Mouse (Mus musculus) stomach, embryonic 16.5 days (tissue): ENCODE measurements around the gene Tax1bp1. TPM values are rescaled to one million over a fixed set of nuclear protein-coding genes. Genes with fewer than 3 reads are reported as not detected.
"Not testable (repeated sequence)": the region's sequence is repeated elsewhere in the genome, so short reads cannot be mapped to it uniquely, and the experiment has no call there.

Experiments
- ATAC-seq: fragments of 200-750 bp; cut with Nextera tagmentation; 2 replicates; pipeline ENCODE4 v1.8.0; 2017; ENCODE audit warnings: moderate number of reproducible peaks, moderate TSS enrichment; ENCODE audit not compliant: insufficient read depth, low FRiP score
- H3K27ac ChIP-seq: fragments of 300-500 bp; sonication (generic); 2 replicates; pipeline ENCODE4 v1.5.1; 2014; ENCODE audit warnings: low read length
- H3K27me3 ChIP-seq: fragments of 300-500 bp; sonication (generic); 2 replicates; pipeline ENCODE4 v1.6.1; 2014; ENCODE audit warnings: low read length, control low read depth, mixed read lengths; ENCODE audit not compliant: control insufficient read depth, insufficient read depth
- H3K36me3 ChIP-seq: fragments of 300-500 bp; sonication (generic); 2 replicates; pipeline ENCODE4 v1.6.1; 2014; ENCODE audit warnings: low read length; ENCODE audit not compliant: control insufficient read depth, insufficient read depth
- H3K4me1 ChIP-seq: fragments of 300-500 bp; sonication (generic); 2 replicates; pipeline ENCODE4 v1.6.1; 2014; ENCODE audit warnings: low read length, control low read depth, mixed read lengths; ENCODE audit not compliant: control insufficient read depth, insufficient read depth
- H3K4me2 ChIP-seq: fragments of 300-500 bp; sonication (generic); 2 replicates; pipeline ENCODE4 v1.6.1; 2014; ENCODE audit warnings: low read depth, low read length, mixed read lengths
- H3K4me3 ChIP-seq: fragments of 300-500 bp; sonication (generic); replicated peaks from 2 replicates; pipeline ENCODE4 v1.5.1; 2014; ENCODE audit warnings: mild to moderate bottlenecking, low read length
- H3K9ac ChIP-seq: fragments of 300-500 bp; sonication (generic); 2 replicates; pipeline ENCODE4 v1.6.1; 2014; ENCODE audit warnings: low read length
- H3K9me3 ChIP-seq: fragments of 300-500 bp; sonication (generic); replicated peaks from 2 replicates; pipeline ENCODE4 v1.6.1; 2016; ENCODE audit warnings: low read length, control low read depth; ENCODE audit not compliant: control insufficient read depth
- WGBS: fragments of 180-500 bp; shearing (Covaris S2); extraction: QIAGEN DNeasy Blood & Tissue Kit; methylation state at CpG from one replicate; pipeline ENCODE4 v1.1.7; 2014; 5-methylcytosine and 5-hydroxymethylcytosine counted together
- polyA plus RNA-seq: library from polyadenylated mRNA; unstranded; fragments of >200 nt; fragmentation: Nextera tagmentation; extraction: Ambion mirVana; gene quantifications from 2 replicates; pipeline ENCODE4 v1.2.1, GENCODE M21; 2015

Gene Tax1bp1
- polyA plus RNA-seq, result 113 and 121 TPM in 2 replicates

DNA sequence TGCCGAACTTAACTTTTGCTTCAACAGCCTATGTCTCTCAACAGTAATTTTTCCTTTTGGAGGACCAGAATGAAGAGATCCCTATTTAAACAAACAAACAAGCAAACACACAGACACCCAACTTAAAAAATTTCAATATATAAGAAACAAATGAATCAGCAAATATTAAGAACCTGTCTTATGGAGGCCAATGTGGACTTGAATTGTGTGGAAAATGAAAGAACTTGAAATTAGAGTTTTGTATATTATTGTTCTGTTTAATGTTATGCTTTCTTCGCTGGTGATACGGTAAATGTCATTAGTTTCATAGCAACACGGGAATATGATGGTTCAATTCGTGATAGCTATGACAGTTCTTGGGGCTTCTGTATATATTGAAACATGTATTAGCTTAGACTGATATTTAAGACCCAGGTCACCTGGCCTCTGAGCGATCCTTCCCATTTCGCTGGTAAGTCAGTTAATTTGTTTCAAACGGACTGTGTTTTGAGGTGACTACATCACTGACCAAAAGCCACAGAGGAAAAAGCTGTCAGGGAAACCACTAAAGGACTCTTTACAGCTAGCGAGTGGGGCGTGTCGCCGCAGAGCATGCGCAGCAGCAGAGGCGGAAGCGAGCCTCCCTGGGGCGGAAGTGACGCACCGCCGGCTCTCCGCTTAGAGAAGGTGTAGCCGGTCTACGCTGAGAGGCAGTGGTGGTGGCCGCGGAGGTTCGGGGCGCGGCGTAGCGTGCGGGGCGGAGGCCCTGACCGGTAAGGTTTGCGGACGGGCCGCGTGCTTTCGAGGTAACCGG is at the start of gene Tax1bp1:
TSS of gene Tax1bp1 (plus strand) at position 626 of the 793 bp plus-strand sequence.
- WGBS, result 3% methylated on average over 38 of the region's 38 CpGs
- Histone ChIP-seq H3K4me1 (peaks cover 3% of the 10 kb centered on the region; the same call in 1 of the 2 replicates), H3K4me3 (peak within 1 kb of the TSS; percentile 99), H3K9me3 (no peaks in the 10 kb centered on the region), H3K27ac (peak within 1 kb of the TSS; percentile 96), H3K4me2 (peak within 1 kb of the TSS; percentile 70), H3K27me3 (no peaks in the 10 kb centered on the region), H3K36me3 (no peaks in the 10 kb centered on the region), H3K9ac (peak within 1 kb of the TSS; percentile 95)
- ATAC-seq, result peak; percentile 98

DNA sequence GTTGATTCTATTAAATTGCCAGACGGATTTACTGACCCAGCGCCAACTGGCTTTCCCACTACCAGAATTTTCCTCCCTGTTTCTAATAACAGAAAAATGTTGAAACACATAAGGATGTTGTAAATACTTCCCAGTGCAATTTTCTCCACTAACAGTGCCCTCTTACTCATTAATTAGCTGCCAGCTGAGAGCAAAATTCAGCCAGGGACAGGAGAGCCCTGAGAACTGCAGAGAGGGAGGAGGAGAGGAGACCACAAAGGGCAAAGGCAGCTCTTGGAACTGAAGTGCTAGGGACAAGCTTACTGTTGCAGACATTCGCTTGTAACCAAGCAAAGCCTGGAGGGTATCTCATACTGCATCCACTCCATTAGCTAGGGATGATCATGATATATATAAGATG is 45.9 kb upstream of the Tax1bp1 start:
- no peak overlapping the region for H3K4me3 ChIP-seq
- no peak overlapping the region for H3K9ac ChIP-seq
- no peaks in the 10 kb centered on the region for H3K27me3 ChIP-seq
- no peak for ATAC-seq
- 0 out of 2 replicates have a peak, but pooled peaks cover 2% of the 10 kb centered on the region for H3K4me1 ChIP-seq
- WGBS, result 61% methylated on average over 3 of the region's 3 CpGs
- H3K9me3 ChIP-seq, result no peaks in the 10 kb centered on the region
- no peak overlapping the region for H3K4me2 ChIP-seq
- no peak overlapping the region for H3K27ac ChIP-seq
- no peaks in the 10 kb centered on the region for H3K36me3 ChIP-seq

GRCm38 (mm10) chr6:52669878-52670277 is 43.7 kb upstream of the Tax1bp1 start:
- H3K9me3 ChIP-seq, H3K4me2 ChIP-seq, ATAC-seq, H3K36me3 ChIP-seq, H3K4me1 ChIP-seq, H3K27me3 ChIP-seq, H3K27ac ChIP-seq, H3K9ac ChIP-seq, H3K4me3 ChIP-seq: not testable (repeated sequence)
- 50% methylated on average over 2 of the region's 2 CpGs for WGBS

GRCm38 (mm10) chr6:52671791-52672190 is 41.7 kb upstream of the Tax1bp1 start:
- Histone ChIP-seq H3K4me2 (no peak overlapping the region), H3K27me3 (no peaks in the 10 kb centered on the region), H3K4me3 (no peak overlapping the region), H3K9me3 (no peaks in the 10 kb centered on the region), H3K4me1 (peaks cover 8% of the 10 kb centered on the region), H3K36me3 (no peaks in the 10 kb centered on the region), H3K27ac (no peak overlapping the region), H3K9ac (no peak overlapping the region)
- 38% methylated on average over 8 of the region's 8 CpGs for WGBS
- ATAC-seq, result no peak

DNA sequence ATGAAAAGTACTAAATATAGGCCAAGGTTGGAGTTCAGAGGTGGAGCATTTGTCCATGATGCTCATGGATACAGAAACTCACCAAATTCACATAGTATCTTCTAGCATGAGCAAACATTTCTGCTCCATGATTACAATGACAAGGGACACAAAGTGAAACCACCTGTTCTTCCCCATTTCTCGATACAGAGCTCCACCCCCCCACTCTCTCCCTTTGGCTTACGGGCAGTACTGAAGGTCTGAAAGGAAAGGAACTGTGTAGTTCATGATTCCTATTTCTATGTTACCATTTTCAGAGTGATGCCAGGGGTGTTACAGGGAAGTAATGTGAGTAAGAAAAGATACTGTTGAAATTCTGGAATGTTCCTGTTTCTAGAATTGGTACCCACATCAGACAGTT is 41.0 kb upstream of the Tax1bp1 start:
- Histone ChIP-seq H3K9me3 (no peaks in the 10 kb centered on the region), H3K4me1 (peaks cover 8% of the 10 kb centered on the region), H3K4me2 (no peak overlapping the region), H3K36me3 (no peaks in the 10 kb centered on the region), H3K9ac (no peak overlapping the region), H3K4me3 (no peak overlapping the region), H3K27me3 (no peaks in the 10 kb centered on the region), H3K27ac (no peak overlapping the region)
- WGBS, result 65% methylated on average over 2 of the region's 2 CpGs
- ATAC-seq, result no peak

GRCm38 (mm10) chr6:52673706-52674105 is 39.8 kb upstream of the Tax1bp1 start:
- Histone ChIP-seq H3K4me3 (no peak overlapping the region), H3K27me3 (no peaks in the 10 kb centered on the region), H3K27ac (no peak overlapping the region), H3K9ac (no peak overlapping the region), H3K9me3 (no peaks in the 10 kb centered on the region), H3K4me1 (peaks cover 8% of the 10 kb centered on the region), H3K4me2 (no peak overlapping the region), H3K36me3 (no peaks in the 10 kb centered on the region)
- 86% methylated on average over 7 of the region's 7 CpGs for WGBS
- ATAC-seq, result no peak

DNA sequence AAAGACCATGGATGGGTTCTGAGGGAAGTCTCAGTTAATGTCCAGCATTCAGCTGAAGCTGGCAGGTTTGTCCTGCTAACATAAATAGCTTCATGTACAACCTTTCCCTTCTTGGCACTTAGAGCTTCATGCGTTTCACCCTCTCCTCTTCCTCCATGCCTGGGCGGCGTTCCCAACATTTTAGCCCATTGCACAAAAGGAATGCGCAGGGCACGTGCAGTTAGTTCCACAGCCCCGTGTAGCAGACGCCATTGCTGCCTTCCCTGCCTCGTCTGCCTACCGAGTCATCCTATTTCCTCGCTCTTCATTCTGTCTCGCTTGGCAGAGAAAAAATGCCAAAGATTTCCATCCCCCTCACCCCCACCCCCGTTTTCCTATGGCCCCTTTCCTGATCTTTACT is 39.0 kb upstream of the Tax1bp1 start:
- Histone ChIP-seq H3K9me3 (no peaks in the 10 kb centered on the region), H3K36me3 (no peaks in the 10 kb centered on the region), H3K9ac (no peak overlapping the region), H3K27me3 (no peaks in the 10 kb centered on the region), H3K4me2 (no peak overlapping the region), H3K4me1 (peaks cover 8% of the 10 kb centered on the region), H3K27ac (no peak overlapping the region), H3K4me3 (no peak overlapping the region)
- no peak for ATAC-seq
- WGBS, result 76% methylated on average over 12 of the region's 12 CpGs

- Histone ChIP-seq H3K9me3 (no peaks in the 10 kb centered on the region), H3K36me3 (no peaks in the 10 kb centered on the region), H3K27ac (peak overlapping the region; percentile 84), H3K4me3 (no peak overlapping the region), H3K4me2 (peak overlapping the region; percentile 40; the same call in 1 of the 2 replicates), H3K9ac (no peak overlapping the region), H3K4me1 (peaks cover 8% of the 10 kb centered on the region), H3K27me3 (no peaks in the 10 kb centered on the region)
- ATAC-seq, result peak; percentile 62
- WGBS, result 53% methylated on average over 4 of the region's 4 CpGs
Observed at GRCm38 (mm10) chr6:52675222-52675921, 38.2 kb upstream of the Tax1bp1 start.

DNA sequence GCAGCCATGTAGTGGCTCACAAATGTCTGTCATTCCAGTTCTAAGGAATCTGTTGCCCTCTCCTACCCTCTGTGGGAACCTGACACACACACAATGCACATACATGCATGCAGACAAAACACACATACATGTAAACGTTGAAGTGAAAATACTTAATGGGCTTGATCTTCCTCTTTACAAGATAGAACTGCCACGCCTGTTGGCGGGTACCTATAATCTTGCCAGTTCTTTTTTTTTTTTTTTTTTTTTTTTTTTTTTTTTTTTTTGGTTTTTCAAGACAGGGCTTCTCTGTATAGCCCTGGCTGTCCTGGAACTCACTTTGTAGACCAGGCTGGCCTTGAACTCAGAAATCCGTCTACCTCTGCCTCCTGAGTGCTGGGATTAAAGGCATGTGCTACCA is 36.0 kb upstream of the Tax1bp1 start:
- ATAC-seq, result not testable (repeated sequence)

More for the DNA sequence above, 36.0 kb upstream of the Tax1bp1 start:
- not testable (repeated sequence) for H3K27me3 ChIP-seq, H3K27ac ChIP-seq, H3K4me2 ChIP-seq, H3K4me1 ChIP-seq, H3K9ac ChIP-seq, H3K9me3 ChIP-seq, H3K36me3 ChIP-seq, H3K4me3 ChIP-seq
- 76% methylated on average over 4 of the region's 4 CpGs for WGBS
